Mouse (Mus musculus) erythroblast, adult 5-6 weeks (primary cell): ENCODE measurements around the gene Olfr117. TPM values are rescaled to one million over a fixed set of nuclear protein-coding genes. Genes with fewer than 3 reads are reported as not detected.
"Not testable (repeated sequence)": the region's sequence is repeated elsewhere in the genome, so short reads cannot be mapped to it uniquely, and the experiment has no call there.

Experiments
- ATAC-seq: replicated peaks from 2 replicates; pipeline ENCODE4 v1.8.0; 2016; ENCODE audit warnings: moderate number of reproducible peaks, mild to moderate bottlenecking, moderate TSS enrichment, inconsistent platforms; ENCODE audit not compliant: poor library complexity, low FRiP score, severe bottlenecking
- total RNA-seq, 2 experiments: library from RNA; stranded (forward) in 1 of 2; stranded (reverse) in 1 of 2; fragments of 150-400 nt in 1 of 2; fragments of 200-764, 138-1000 nt in 1 of 2; gene quantifications; 2 replicates each; pipeline versions ENCODE4 v1.2.3 to v1.2.4; 2015 to 2017; ENCODE audit warnings: low replicate concordance in 2 of 2

Olfr117 gene
- total RNA-seq (2015; ENCODE audit: low replicate concordance) (not detected in 2 replicates), total RNA-seq (2017; ENCODE audit: low replicate concordance) (not detected in 2 replicates)

- ATAC-seq: no peak
These were observed at the start of gene Olfr117 for GRCm38 (mm10) chr17:37663682-37664081. Gene Olfr117 (minus strand): TSS chr17:37663782.

DNA sequence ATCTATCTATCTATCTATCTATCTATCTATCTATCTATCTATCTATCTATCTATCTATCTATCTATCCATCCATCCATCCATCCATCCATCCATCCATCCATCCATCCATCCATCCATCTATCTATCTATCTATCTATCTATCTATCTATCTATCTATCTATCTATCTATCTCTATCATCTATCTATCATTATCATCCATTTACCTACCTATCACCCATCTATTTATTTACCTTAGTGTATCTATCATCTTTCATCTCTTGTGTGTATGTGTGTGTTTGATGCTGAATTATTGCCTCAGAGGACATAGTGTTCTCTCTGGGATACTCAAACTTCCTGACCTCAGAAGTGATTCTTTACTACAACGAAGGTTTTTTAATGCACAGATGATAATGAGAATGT is 32.7 kb upstream of the Olfr117 start, which contains the start of gene Olfr119:
Olfr119 (plus strand) TSS at position 301 of the 400 bp plus-strand sequence.
- ATAC-seq: not testable (repeated sequence)

- no peak for ATAC-seq
These were observed 3.1 kb upstream of the Olfr117 start, which contains the start of gene Olfr118 for GRCm38 (mm10) chr17:37666688-37667087. Gene Olfr118 (plus strand): TSS chr17:37666988.

- ATAC-seq: no peak
These were observed 36.6 kb downstream of the Olfr117 start, which contains the start of the genes Olfr115 and Olfr116 for GRCm38 (mm10) chr17:37627009-37627408. Gene Olfr115 (minus strand): TSS chr17:37627109. Gene Olfr116 (minus strand): TSS chr17:37627199.

Other genes with a start within 250 kb of the Olfr117 start
- gene Olfr108, start 218.3 kb downstream of the Olfr117 start, total RNA-seq (2015; ENCODE audit: low replicate concordance): not detected in 2 replicates
- gene Olfr108, start 218.3 kb downstream of the Olfr117 start, total RNA-seq (2017; ENCODE audit: low replicate concordance): not detected in 2 replicates
- gene Olfr109, start 204.9 kb downstream of the Olfr117 start, total RNA-seq (2015; ENCODE audit: low replicate concordance): not detected in 2 replicates
- not detected in 2 replicates for gene Olfr109, start 204.9 kb downstream of the Olfr117 start, total RNA-seq (2017; ENCODE audit: low replicate concordance)
- gene H2-M2, start 180.2 kb downstream of the Olfr117 start, total RNA-seq (2015; ENCODE audit: low replicate concordance): not detected in 2 replicates
- gene H2-M2, start 180.2 kb downstream of the Olfr117 start, total RNA-seq (2017; ENCODE audit: low replicate concordance): 0.34 TPM in 1 of 2 replicates, not detected in the other
- not detected in 2 replicates for gene Olfr110, start 171.3 kb downstream of the Olfr117 start, total RNA-seq (2015; ENCODE audit: low replicate concordance)
- gene Olfr110, start 171.3 kb downstream of the Olfr117 start, total RNA-seq (2017; ENCODE audit: low replicate concordance): not detected in 2 replicates
- gene Olfr111, start 155.8 kb downstream of the Olfr117 start, total RNA-seq (2015; ENCODE audit: low replicate concordance): not detected in 2 replicates
- gene Olfr111, start 155.8 kb downstream of the Olfr117 start, total RNA-seq (2017; ENCODE audit: low replicate concordance): not detected in 2 replicates
- gene Olfr112, start 94.3 kb downstream of the Olfr117 start, total RNA-seq (2015; ENCODE audit: low replicate concordance): not detected in 2 replicates
- gene Olfr112, start 94.3 kb downstream of the Olfr117 start, total RNA-seq (2017; ENCODE audit: low replicate concordance): 0.09 TPM in 1 of 2 replicates, not detected in the other
- gene Olfr113, start 86.1 kb downstream of the Olfr117 start, total RNA-seq (2015; ENCODE audit: low replicate concordance): not detected in 2 replicates
- gene Olfr113, start 86.1 kb downstream of the Olfr117 start, total RNA-seq (2017; ENCODE audit: low replicate concordance): not detected in 2 replicates
- gene Olfr114, start 71.0 kb downstream of the Olfr117 start, total RNA-seq (2015; ENCODE audit: low replicate concordance): not detected in 2 replicates
- not detected in 2 replicates for gene Olfr114, start 71.0 kb downstream of the Olfr117 start, total RNA-seq (2017; ENCODE audit: low replicate concordance)
- not detected in 2 replicates for gene Olfr115, start 36.7 kb downstream of the Olfr117 start, total RNA-seq (2015; ENCODE audit: low replicate concordance)
- gene Olfr115, start 36.7 kb downstream of the Olfr117 start, total RNA-seq (2017; ENCODE audit: low replicate concordance): not detected in 2 replicates
- not detected in 2 replicates for gene Olfr116, start 36.6 kb downstream of the Olfr117 start, total RNA-seq (2015; ENCODE audit: low replicate concordance)
- gene Olfr116, start 36.6 kb downstream of the Olfr117 start, total RNA-seq (2017; ENCODE audit: low replicate concordance): not detected in 2 replicates
- gene Olfr118, start 3.2 kb upstream of the Olfr117 start, total RNA-seq (2015; ENCODE audit: low replicate concordance): not detected in 2 replicates
- gene Olfr118, start 3.2 kb upstream of the Olfr117 start, total RNA-seq (2017; ENCODE audit: low replicate concordance): not detected in 2 replicates
- not detected in 2 replicates for gene Olfr119, start 32.8 kb upstream of the Olfr117 start, total RNA-seq (2015; ENCODE audit: low replicate concordance)
- not detected in 2 replicates for gene Olfr119, start 32.8 kb upstream of the Olfr117 start, total RNA-seq (2017; ENCODE audit: low replicate concordance)
- gene Olfr120, start 58.0 kb upstream of the Olfr117 start, total RNA-seq (2015; ENCODE audit: low replicate concordance): not detected in 2 replicates
- not detected in 2 replicates for gene Olfr120, start 58.0 kb upstream of the Olfr117 start, total RNA-seq (2017; ENCODE audit: low replicate concordance)
- gene Olfr121, start 85.1 kb upstream of the Olfr117 start, total RNA-seq (2015; ENCODE audit: low replicate concordance): not detected in 2 replicates
- not detected in 2 replicates for gene Olfr121, start 85.1 kb upstream of the Olfr117 start, total RNA-seq (2017; ENCODE audit: low replicate concordance)
- not detected in 2 replicates for gene Olfr122, start 104.8 kb upstream of the Olfr117 start, total RNA-seq (2015; ENCODE audit: low replicate concordance)
- not detected in 2 replicates for gene Olfr122, start 104.8 kb upstream of the Olfr117 start, total RNA-seq (2017; ENCODE audit: low replicate concordance)
- gene Olfr123, start 129.7 kb upstream of the Olfr117 start, total RNA-seq (2015; ENCODE audit: low replicate concordance): not detected in 2 replicates
- gene Olfr123, start 129.7 kb upstream of the Olfr117 start, total RNA-seq (2017; ENCODE audit: low replicate concordance): not detected in 2 replicates
- gene Olfr124, start 136.1 kb upstream of the Olfr117 start, total RNA-seq (2015; ENCODE audit: low replicate concordance): not detected in 2 replicates
- not detected in 2 replicates for gene Olfr124, start 136.1 kb upstream of the Olfr117 start, total RNA-seq (2017; ENCODE audit: low replicate concordance)
- gene Olfr125, start 169.2 kb upstream of the Olfr117 start, total RNA-seq (2015; ENCODE audit: low replicate concordance): not detected in 2 replicates
- gene Olfr125, start 169.2 kb upstream of the Olfr117 start, total RNA-seq (2017; ENCODE audit: low replicate concordance): not detected in 2 replicates
- not detected in 2 replicates for gene Olfr126, start 183.7 kb upstream of the Olfr117 start, total RNA-seq (2015; ENCODE audit: low replicate concordance)
- gene Olfr126, start 183.7 kb upstream of the Olfr117 start, total RNA-seq (2017; ENCODE audit: low replicate concordance): not detected in 2 replicates
- not detected in 2 replicates for gene Olfr127, start 236.7 kb upstream of the Olfr117 start, total RNA-seq (2015; ENCODE audit: low replicate concordance)
- gene Olfr127, start 236.7 kb upstream of the Olfr117 start, total RNA-seq (2017; ENCODE audit: low replicate concordance): 0.14 TPM in 1 of 2 replicates, not detected in the other